Mouse (Mus musculus): ENCODE measurements around the gene Xpnpep3. TPM values are rescaled to one million over a fixed set of nuclear protein-coding genes. Genes with fewer than 3 reads are reported as not detected.

Gene Xpnpep3
- polyA plus RNA-seq, 1 experiment = 0.75 TPM

DNA sequence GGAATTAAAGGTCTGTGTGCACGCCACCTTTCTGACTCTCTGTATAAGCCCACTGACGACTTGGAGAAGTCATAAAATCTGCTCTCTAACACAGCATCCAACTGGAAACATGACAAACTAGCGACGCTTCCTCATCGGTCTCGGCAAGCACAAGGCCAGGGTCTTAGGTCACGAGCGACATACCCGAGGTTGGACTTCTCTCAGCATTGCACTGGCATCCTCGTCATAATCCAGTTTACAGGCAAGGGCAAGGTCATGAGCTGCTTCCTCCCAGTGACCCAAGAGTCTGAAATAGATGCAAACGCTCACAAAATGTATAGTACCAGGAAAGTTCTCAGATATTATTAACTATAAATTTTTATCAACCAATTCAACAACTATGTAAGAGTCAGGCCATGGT is 25.3 kb upstream of the Xpnpep3 start:
- no peak for TF ChIP-seq GATA1 (IDR thresholded peaks at IDR 0.05; ENCODE audit: low read length)

DNA sequence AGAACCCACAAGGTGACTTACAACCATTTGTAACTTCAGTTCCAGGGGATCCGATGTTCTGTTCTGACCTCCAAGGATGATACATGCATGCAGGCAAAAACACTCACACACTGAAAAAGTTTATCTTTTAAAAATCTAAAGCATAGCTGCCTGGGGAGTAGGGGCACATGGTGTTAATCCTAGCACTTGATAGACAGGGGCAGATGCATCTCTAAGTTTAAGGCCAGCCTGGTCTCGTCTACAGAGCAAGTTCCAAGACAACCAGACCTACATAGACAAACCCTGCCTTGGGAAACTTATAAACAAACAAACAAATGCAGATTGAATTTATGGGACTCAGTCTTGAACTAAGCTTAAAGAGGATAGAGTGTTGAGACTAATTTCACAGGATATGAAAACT is 21.1 kb upstream of the Xpnpep3 start:
- TF ChIP-seq GATA1 (IDR thresholded peaks at IDR 0.05; ENCODE audit: low read length) = no peak

DNA sequence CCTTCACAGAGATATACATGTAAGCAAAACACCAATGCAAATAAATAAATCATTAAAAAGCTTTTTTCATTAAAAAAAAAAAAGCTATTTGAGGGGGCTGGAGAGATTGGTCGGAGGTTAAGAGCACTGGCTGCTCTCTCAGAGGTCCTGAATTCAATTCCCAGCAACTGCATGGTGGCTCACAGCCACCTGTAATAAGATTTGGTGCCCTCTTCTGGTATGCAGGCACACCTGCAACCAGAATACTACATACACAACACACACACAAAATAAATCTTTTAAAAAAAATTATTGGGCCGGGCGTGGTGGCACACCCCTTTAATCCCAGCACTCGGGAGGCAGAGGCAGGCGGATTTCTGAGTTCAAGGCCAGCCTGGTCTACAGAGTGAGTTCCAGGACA is 13.6 kb upstream of the Xpnpep3 start:
- no peak for TF ChIP-seq GATA1 (IDR thresholded peaks at IDR 0.05; ENCODE audit: low read length)

DNA sequence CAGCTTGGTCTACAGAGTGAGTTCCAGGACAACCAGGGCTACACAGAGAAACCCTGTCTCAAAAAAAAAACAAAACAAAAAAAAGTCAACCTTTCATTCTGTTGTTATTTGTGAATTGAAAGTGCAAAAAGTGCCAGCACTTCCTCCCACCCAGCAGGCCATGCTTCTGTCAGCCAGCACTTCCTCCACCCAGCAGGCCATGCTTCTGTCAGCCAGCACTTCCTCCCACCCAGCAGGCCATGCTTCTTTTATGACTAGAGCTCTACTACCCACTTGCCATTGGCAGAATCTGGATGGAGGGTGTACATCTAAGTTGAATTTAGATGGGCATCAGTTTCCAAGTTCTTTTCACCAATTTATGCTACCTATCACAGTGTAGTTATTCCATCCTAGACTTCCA is 6.9 kb upstream of the Xpnpep3 start:
- TF ChIP-seq GATA1 (IDR thresholded peaks at IDR 0.05; ENCODE audit: low read length) = no peak

DNA sequence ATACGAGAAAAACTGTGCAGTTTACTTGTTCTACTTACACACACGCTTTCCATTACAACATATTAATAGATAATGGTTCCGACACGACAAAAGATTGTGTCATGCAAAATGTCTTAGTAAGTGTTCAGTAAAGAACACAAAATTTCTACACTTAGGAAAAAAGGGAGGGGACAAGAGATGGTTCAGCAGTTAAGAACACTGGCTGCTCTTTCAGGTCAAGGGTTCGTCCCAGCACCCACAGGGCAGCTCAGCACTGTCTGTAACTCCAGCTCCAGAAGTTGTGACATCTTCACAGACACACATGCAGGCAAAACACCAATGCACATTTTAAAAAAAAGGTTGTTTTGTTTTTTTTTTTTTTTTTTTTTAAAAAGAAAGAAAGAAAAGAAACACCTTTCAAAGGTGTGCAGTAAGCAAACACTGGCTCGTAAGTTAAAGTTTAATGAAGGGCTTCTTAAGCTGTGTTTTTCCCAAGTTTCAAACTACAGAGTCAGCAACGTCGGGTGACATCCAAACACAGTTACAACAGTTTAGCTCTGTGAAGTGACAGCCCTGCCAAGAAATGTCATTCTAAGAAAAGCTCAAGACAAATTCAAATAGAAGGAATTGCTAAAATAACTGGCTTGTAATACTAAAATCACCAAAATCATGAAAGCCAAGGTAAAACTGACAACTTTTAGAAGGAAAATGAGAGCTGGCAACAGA is 5.6 kb upstream of the Xpnpep3 start:
- TF ChIP-seq GATA1 (IDR thresholded peaks at IDR 0.05; ENCODE audit: low read length) = no peak

DNA sequence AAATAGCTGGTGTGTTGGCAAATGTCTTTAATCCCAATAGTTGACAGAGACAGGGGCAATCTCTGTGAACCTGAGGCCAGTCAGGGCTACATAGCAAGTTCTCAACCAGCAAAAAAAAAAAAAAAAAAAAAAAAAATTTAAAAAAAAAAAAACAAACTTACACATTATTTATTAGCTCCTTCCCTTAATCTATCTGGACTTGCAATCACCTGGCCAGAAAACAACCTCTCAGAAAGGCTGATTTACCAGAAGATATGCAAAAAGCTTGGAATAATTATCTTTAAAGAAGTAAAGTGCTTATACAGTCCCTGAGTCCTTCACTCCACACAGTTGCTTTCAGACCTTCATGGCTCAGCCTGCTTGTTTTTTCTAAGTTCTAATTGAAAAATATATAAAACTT is 1.7 kb upstream of the Xpnpep3 start:
- no peak for TF ChIP-seq GATA1 (IDR thresholded peaks at IDR 0.05; ENCODE audit: low read length)

DNA sequence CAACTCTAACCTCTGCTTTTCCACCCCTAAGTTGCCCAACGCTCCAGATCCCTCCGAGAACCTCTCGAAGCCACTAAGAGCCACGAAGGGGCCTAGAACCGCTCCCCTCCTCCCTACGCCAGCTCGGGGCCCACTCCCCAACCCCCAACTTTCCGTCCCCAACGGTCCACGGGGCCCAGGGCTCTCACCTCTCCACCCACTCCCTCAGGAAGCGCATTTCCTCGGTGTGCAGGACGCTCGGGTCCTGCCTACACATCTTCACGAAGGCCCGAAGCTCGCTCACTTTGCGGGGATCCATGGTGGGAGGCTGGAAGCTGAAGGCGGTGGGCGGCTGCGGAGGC is 671 bp upstream of the Xpnpep3 start:
- TF ChIP-seq GATA1 (IDR thresholded peaks at IDR 0.05; ENCODE audit: low read length) = no peak

DNA sequence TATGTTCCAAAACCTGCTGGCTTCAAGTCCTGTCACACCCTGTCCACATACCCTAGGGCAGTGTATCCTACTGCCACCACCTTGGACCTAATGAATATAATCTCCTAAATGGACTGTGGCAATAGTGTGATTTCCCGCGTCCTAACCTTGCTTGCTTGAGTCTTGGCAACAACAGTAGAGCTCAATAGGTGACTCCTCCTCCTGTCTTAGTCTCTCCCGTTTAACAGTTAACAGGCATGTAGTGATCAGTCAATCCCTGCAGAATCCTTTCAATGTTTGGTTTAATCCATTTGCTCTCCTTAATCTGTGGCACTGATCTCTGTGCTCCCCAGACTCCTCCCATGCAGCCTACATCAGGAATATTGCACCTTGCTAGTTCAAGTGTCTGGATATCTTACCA is 5.1 kb downstream of the Xpnpep3 start:
- no peak for TF ChIP-seq GATA1 (IDR thresholded peaks at IDR 0.05; ENCODE audit: low read length)

DNA sequence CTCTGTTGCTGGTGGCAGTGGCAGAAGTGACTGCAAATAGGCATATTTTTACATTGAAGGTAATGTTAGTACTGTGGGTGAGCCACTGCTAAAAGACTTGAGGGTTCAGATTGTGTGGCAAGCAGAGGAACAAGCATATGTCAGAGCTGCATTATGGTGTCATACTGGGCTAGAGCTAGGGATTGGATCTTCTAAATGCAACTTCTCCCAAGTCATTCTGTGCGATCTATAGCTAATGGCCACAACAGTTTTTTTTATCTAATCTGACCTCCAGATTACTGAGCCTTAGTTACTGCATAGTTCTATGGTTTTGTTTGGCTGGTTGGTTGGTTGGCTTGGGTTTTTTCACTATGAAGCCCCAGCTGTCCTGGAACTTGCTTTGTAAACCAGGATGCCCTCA is 8.3 kb downstream of the Xpnpep3 start, which contains the start of gene Dnajb7:
Dnajb7 (minus strand) TSS at position 101 of the 400 bp plus-strand sequence.
- TF ChIP-seq GATA1 (IDR thresholded peaks at IDR 0.05; ENCODE audit: low read length) = no peak

DNA sequence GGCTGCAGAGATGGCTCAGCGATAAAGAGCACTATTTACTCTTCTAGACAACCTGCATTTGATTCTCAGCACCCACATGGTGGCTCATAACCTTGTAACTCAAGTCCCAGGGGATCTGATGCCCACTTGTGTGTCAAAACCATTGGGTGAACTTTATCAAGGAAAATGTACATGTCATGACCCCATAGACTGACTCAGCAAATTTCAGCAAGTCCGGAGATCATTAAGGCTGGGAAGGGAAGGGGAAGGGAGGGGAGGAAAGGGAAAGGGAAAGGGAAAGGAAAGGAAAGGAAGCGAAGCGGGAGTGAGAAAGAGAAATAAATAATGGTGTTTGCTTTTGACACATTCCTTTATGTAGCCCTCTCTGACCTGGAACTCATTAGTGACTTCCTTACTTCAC is 18.1 kb downstream of the Xpnpep3 start:
- no peak for TF ChIP-seq GATA1 (IDR thresholded peaks at IDR 0.05; ENCODE audit: low read length)

DNA sequence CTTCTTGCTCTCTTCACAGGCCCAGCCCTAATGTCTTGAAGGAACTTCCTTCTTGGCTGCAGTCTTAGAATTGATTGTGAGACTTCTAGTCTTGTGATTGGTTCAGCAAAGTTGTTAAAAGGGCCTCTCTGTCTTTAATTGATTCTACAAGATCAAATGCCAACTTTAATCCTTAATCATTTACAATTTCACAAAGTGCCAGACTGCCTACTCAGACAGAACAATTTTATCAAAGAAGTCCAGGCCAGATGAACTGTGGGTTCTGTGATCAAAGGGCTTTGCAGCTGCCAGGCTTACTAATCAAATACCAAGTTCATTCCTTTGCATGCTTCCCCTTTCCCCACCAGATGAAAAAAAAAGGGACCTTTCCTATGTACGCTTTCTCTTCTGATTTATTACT is 21.5 kb downstream of the Xpnpep3 start:
- TF ChIP-seq GATA1 (IDR thresholded peaks at IDR 0.05; ENCODE audit: low read length) = no peak

DNA sequence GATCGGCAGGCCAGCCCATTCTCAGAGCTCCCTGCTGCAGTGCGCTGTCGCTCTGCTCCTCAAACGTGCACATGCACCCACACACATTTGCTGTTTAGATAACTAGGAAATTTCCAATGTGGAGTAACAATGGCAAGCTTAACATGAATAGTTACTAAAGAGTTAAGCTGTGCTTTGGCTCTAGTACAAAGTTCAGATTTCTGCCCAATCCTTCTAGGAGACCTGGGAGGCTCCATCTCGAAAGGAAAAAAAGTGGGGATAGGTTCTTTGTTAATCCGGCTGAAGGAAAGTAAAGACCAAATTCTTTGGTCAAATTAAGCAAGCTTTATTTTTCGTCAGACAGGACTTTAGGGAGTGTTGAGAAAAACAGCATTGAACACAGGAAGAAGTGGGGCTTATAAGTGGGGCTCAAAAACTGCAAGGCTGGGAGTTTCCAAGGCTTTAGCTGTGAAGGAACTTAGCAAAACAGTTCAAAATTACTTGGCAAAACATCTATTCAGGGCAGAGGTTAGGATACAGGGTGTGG is 22.3 kb downstream of the Xpnpep3 start:
- TF ChIP-seq GATA1 (IDR thresholded peaks at IDR 0.05; ENCODE audit: low read length) = no peak

DNA sequence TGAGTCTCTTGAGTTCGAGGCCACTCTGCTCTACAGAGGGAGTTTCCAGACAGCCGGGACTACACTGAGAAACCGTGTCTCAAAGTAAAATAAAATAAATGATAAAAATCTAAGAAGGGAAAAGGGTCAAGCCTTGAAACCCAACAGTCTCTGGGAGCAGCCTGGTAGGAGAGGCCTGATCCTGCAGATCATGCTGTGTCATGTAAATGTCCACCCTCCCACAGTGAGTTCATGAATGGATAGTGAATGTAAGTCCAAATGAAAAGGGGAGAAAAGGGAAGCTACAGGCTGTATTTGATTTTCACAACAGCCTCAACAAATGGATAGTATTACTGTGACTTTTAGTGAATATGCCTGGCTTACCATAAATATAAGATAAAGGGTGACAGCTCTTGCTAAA is 25.4 kb downstream of the Xpnpep3 start:
- no peak for TF ChIP-seq GATA1 (IDR thresholded peaks at IDR 0.05; ENCODE audit: low read length)

DNA sequence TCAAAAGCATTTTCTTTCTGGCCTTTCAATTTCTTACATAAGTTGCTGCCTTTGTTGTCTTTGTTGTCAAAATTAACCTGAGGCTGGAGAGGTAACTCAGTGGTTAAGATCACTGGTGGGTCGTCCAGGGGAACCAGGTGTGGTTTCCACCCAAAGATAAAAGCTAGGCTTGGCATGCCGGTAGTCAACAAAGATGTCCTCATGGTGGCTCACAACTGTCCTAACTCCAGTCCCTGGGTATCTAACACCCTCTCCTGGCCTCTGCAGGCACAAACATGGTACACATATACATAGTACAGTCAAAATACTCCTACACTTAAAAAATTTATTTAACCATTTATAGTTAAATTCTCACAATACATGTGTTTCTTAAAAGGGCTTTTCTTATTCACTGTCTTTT is 28.0 kb downstream of the Xpnpep3 start:
- no peak for TF ChIP-seq GATA1 (IDR thresholded peaks at IDR 0.05; ENCODE audit: low read length)

DNA sequence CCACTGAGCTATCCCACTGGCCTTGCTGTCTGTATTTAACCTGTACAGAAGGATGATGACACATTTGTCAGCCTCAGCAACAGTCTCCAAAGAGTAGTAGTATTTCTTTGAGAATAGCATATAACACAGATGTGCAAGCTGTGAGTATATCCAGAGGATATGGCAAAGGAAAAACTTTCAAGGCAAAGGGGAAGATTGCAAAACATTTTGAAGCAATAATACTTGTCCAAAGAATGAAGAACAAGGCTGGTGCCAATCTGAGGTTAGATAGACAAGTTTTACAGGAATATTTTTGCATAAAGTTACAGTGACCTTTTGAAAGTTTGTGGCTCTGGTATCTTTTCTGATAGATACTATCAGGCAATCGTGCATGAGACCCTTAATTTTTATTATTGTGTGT is 31.3 kb downstream of the Xpnpep3 start:
- no peak for TF ChIP-seq GATA1 (IDR thresholded peaks at IDR 0.05; ENCODE audit: low read length)

DNA sequence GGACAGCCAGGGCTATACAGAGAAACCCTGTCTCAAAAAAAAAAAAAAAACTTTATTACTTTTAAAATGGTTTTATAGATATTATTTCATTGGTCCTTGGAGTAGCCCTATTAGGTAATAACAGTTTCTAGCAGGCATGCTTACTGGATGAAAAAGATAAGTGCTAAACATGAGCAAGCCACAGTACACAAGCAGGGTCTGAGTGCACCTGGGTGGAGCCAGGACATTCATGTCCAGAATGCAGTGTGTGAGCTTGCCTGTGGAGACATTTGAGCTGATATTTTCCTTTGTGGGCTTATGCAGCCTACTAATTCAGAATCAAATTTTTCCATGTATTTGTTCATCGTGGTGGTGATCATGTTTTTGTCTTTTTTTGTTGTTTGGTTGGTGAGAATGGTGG is 38.4 kb downstream of the Xpnpep3 start:
- no peak for TF ChIP-seq GATA1 (IDR thresholded peaks at IDR 0.05; ENCODE audit: low read length)

DNA sequence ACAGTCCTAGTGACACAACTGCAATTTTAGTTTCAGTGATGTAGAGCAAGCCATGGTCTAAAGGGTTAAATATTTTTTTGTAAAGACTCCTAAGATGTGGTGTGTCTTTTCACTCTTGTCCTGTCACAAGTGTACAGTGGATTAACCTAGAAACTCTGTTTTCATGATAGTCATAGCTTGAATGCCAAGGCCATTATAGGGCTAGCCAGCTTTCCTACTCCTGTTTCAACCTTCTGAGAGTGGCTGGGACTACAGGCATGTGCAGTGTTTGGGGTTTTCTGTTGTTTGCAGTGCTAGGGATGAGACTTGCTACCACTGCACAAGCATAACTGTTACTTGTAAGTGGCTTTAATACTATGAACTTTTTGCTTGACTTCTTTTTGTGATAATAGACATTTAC is 39.3 kb downstream of the Xpnpep3 start:
- TF ChIP-seq GATA1 (IDR thresholded peaks at IDR 0.05; ENCODE audit: low read length) = no peak

DNA sequence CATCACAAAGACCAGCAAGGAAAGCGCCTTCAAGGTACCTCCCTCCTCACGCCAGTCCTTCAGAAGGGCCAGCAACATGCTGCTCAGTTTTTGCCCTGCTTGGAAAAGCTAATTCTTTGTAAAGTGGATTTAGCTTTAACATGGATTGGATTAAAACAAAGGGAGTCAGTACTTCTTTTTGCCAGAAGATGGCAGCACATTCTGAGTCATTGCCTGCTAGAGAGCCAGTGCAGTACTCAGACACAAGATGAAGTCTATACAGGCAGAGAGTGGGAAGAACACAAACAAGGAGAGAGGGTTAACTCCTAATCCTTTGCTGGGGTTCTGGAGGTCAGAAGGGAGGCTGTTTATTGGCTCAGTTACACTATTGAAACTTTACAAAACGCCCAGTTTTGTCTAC is 48.5 kb downstream of the Xpnpep3 start:
- TF ChIP-seq GATA1 (IDR thresholded peaks at IDR 0.05; ENCODE audit: low read length) = no peak

All from G1E-ER4 (cell line).